Mouse (Mus musculus) MEL (cell line): ENCODE results near the gene Gm13277. TPM values are rescaled to one million over a fixed set of nuclear protein-coding genes. Genes with fewer than 3 reads are reported as not detected.
"Not testable (repeated sequence)": the region's sequence is repeated elsewhere in the genome, so short reads cannot be mapped to it uniquely, and the experiment has no call there.

Experiments
- DNase-seq: peaks from one replicate; pipeline ENCODE4 v3.0.0; 2011; ENCODE audit warnings: low read depth, low spot score
- H3K27ac ChIP-seq: 2 replicates; pipeline ENCODE4 v1.5.1; 2012; ENCODE audit warnings: low read depth, mild to moderate bottlenecking, control low read depth, low read length, moderate library complexity; ENCODE audit not compliant: control insufficient read depth
- H3K27me3 ChIP-seq, 2 experiments: fragments of 150-350 bp in 1 of 2; sonication (generic) in 1 of 2; 2 replicates each; pipeline ENCODE4 v1.6.1; 2012; ENCODE audit warnings: low read length in 2 of 2, mild to moderate bottlenecking in 2 of 2, improper control_type of control experiment in 1 of 2, moderate library complexity in 1 of 2; ENCODE audit not compliant: insufficient read depth in 2 of 2, control insufficient read depth in 1 of 2
- H3K36me3 ChIP-seq, 2 experiments: 2 replicates each; pipeline ENCODE4 v1.6.1; 2012 to 2014; ENCODE audit warnings: low read length in 2 of 2, improper control_type of control experiment in 1 of 2, inconsistent platforms in 1 of 2, mild to moderate bottlenecking in 1 of 2; ENCODE audit not compliant: insufficient read depth in 2 of 2, control insufficient read depth in 1 of 2
- H3K4me1 ChIP-seq, 2 experiments: fragments of 150-350 bp in 1 of 2; sonication (generic) in 1 of 2; 2 replicates each; pipeline ENCODE4 v1.6.1; 2012; ENCODE audit warnings: low read length in 2 of 2, improper control_type of control experiment in 1 of 2, mild to moderate bottlenecking in 1 of 2; ENCODE audit not compliant: insufficient read depth in 2 of 2, control insufficient read depth in 1 of 2
- H3K4me3 ChIP-seq, 2 experiments: fragments of 150-350 bp in 1 of 2; sonication (generic) in 1 of 2; 2 replicates each; pipeline ENCODE4 v1.5.1; 2012; ENCODE audit warnings: low read depth in 2 of 2, low read length in 2 of 2, mild to moderate bottlenecking in 2 of 2, moderate library complexity in 2 of 2, control low read depth in 1 of 2, improper control_type of control experiment in 1 of 2; ENCODE audit not compliant: control insufficient read depth in 1 of 2, insufficient read depth in 1 of 2
- H3K79me2 ChIP-seq: 2 replicates; pipeline ENCODE4 v1.6.1; 2012; ENCODE audit warnings: mild to moderate bottlenecking, low read length, moderate library complexity; ENCODE audit not compliant: control insufficient read depth, poor library complexity, insufficient read depth
- H3K9ac ChIP-seq: 2 replicates; pipeline ENCODE4 v1.6.1; 2012; ENCODE audit warnings: low read depth, mild to moderate bottlenecking, control low read depth, low read length, moderate library complexity; ENCODE audit not compliant: control insufficient read depth, poor library complexity, severe bottlenecking
- H3K9me3 ChIP-seq: fragments of 150-350 bp; sonication (generic); replicated peaks from 2 replicates; pipeline ENCODE4 v1.6.1; 2012; ENCODE audit warnings: mild to moderate bottlenecking, low read length, improper control_type of control experiment, moderate library complexity; ENCODE audit not compliant: insufficient read depth
- CHD1 ChIP-seq: IDR thresholded peaks from 2 replicates; pipeline ENCODE4 v1.6.1; 2012; ENCODE audit warnings: low read depth, mild to moderate bottlenecking, inconsistent platforms, low read length, improper control_type of control experiment
- CTCF ChIP-seq, 3 experiments: IDR thresholded peaks in 2 of 3; conservative IDR thresholded peaks in 1 of 3; 2 replicates each; pipeline ENCODE4 v1.5.1; 2011 to 2012; ENCODE audit warnings: low read length in 3 of 3, low read depth in 2 of 3, mild to moderate bottlenecking in 2 of 3, improper control_type of control experiment in 1 of 3, inconsistent platforms in 1 of 3, mixed read lengths in 1 of 3, moderate library complexity in 1 of 3; ENCODE audit not compliant: control insufficient read depth in 1 of 3, insufficient read depth in 1 of 3, poor library complexity in 1 of 3, severe bottlenecking in 1 of 3
- E2F4 ChIP-seq: IDR thresholded peaks from 2 replicates; pipeline ENCODE4 v1.6.1; 2011; ENCODE audit warnings: low read depth, low read length, improper control_type of control experiment, borderline replicate concordance
- ELF1 ChIP-seq: IDR thresholded peaks from 2 replicates; pipeline ENCODE4 v1.6.1; 2014; ENCODE audit warnings: low read depth, mild to moderate bottlenecking, inconsistent platforms, low read length, improper control_type of control experiment, moderate library complexity
- HCFC1 ChIP-seq: IDR thresholded peaks from 2 replicates; pipeline ENCODE4 v1.6.1; 2012; ENCODE audit warnings: low read depth, mild to moderate bottlenecking, inconsistent platforms, low read length, improper control_type of control experiment, moderate library complexity
- JUND ChIP-seq: IDR thresholded peaks from 2 replicates; pipeline ENCODE4 v1.6.1; 2011; ENCODE audit warnings: low read depth, mild to moderate bottlenecking, improper control_type of control experiment, low read length
- MAFK ChIP-seq: IDR thresholded peaks from 2 replicates; pipeline ENCODE4 v1.6.1; 2011; ENCODE audit warnings: low read depth, mild to moderate bottlenecking, low read length, improper control_type of control experiment, borderline replicate concordance
- MAX ChIP-seq: IDR thresholded peaks from 2 replicates; pipeline ENCODE4 v1.6.1; 2011; ENCODE audit warnings: low read length, improper control_type of control experiment
- MAZ ChIP-seq: IDR thresholded peaks from 2 replicates; pipeline ENCODE4 v1.6.1; 2012; ENCODE audit warnings: low read depth, mild to moderate bottlenecking, inconsistent platforms, low read length, improper control_type of control experiment
- MXI1 ChIP-seq: IDR thresholded peaks from 2 replicates; pipeline ENCODE4 v1.6.1; 2011; ENCODE audit warnings: mild to moderate bottlenecking, low read depth, low read length, improper control_type of control experiment
- RAD21 ChIP-seq: IDR thresholded peaks from 2 replicates; pipeline ENCODE4 v1.6.1; 2011; ENCODE audit warnings: mild to moderate bottlenecking, low read depth, low read length, improper control_type of control experiment
- RCOR1 ChIP-seq: IDR thresholded peaks from 2 replicates; pipeline ENCODE4 v1.6.1; 2012; ENCODE audit warnings: low read depth, mild to moderate bottlenecking, inconsistent platforms, low read length, improper control_type of control experiment
- SMC3 ChIP-seq: IDR thresholded peaks from 2 replicates; pipeline ENCODE4 v1.6.1; 2011; ENCODE audit warnings: low read depth, low read length, improper control_type of control experiment
- TAL1 ChIP-seq: IDR thresholded peaks from 2 replicates; pipeline ENCODE4 v1.6.1; 2012; ENCODE audit warnings: mild to moderate bottlenecking, inconsistent platforms, low read length, moderate library complexity, mixed read lengths
- TCF12 ChIP-seq: IDR thresholded peaks from 2 replicates; pipeline ENCODE4 v1.6.1; 2014; ENCODE audit warnings: low read depth, mild to moderate bottlenecking, inconsistent platforms, low read length, improper control_type of control experiment, moderate library complexity
- UBTF ChIP-seq: IDR thresholded peaks from 2 replicates; pipeline ENCODE4 v1.6.1; 2012; ENCODE audit warnings: low read depth, mild to moderate bottlenecking, inconsistent platforms, low read length, improper control_type of control experiment, moderate library complexity, borderline replicate concordance; ENCODE audit not compliant: insufficient read depth
- ZC3H11A ChIP-seq: IDR thresholded peaks from 2 replicates; pipeline ENCODE4 v1.6.1; 2012; ENCODE audit warnings: low read depth, mild to moderate bottlenecking, inconsistent platforms, low read length, improper control_type of control experiment
- ZKSCAN1 ChIP-seq: IDR thresholded peaks from 2 replicates; pipeline ENCODE4 v1.6.1; 2012; ENCODE audit warnings: low read depth, mild to moderate bottlenecking, inconsistent platforms, low read length, improper control_type of control experiment, moderate library complexity
- polyA plus RNA-seq, 2 experiments: library from polyadenylated mRNA; stranded (reverse) in 1 of 2; unstranded in 1 of 2; fragments of >175 nt in 1 of 2; fragments of >200 nt in 1 of 2; gene quantifications; 2 replicates each; pipeline versions ENCODE4 v1.2.1 to v1.2.4; 2012; ENCODE audit warnings: low replicate concordance in 2 of 2, low read depth in 1 of 2; ENCODE audit not compliant: insufficient read length in 2 of 2, insufficient read depth in 1 of 2, missing spikeins in 1 of 2
- total RNA-seq: library from RNA; depleted of rRNA; stranded (reverse); fragments of 300-350 nt; gene quantifications from 2 replicates; pipeline ENCODE4 v1.2.3, GENCODE M21; 2012

The Gm13277 gene
- total and polyA plus RNA-seq, 3 experiments: not detected

DNA sequence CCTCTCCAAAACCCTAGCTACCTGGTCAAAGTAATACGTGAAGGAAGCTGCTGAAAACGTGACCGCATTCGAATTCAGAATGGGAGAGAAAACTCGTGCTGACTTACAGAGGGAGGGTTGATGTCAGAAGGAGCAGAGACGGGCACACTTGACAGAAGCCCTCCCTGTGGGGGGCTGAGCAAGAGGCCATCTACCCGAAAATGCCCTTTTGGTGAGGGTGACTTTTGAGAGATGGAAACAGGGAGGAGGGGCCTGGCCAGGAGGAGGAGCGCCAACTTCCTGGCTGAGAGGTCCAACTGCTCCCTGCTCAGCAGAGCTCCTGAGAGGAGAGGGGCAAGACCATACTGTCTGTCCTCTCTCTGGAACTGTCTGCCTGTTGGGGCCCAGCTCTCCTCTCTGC is 16.8 kb downstream of the Gm13277 start, which contains the start of gene Gm13288:
Gene Gm13288, plus strand, starts transcription at position 301 of the 400 bp plus-strand sequence.
- not testable (repeated sequence) for H3K27me3 ChIP-seq, H3K4me3 ChIP-seq, H3K9me3 ChIP-seq, H3K9ac ChIP-seq, H3K4me1 ChIP-seq, H3K79me2 ChIP-seq, H3K27ac ChIP-seq, H3K36me3 ChIP-seq, DNase-seq

DNA sequence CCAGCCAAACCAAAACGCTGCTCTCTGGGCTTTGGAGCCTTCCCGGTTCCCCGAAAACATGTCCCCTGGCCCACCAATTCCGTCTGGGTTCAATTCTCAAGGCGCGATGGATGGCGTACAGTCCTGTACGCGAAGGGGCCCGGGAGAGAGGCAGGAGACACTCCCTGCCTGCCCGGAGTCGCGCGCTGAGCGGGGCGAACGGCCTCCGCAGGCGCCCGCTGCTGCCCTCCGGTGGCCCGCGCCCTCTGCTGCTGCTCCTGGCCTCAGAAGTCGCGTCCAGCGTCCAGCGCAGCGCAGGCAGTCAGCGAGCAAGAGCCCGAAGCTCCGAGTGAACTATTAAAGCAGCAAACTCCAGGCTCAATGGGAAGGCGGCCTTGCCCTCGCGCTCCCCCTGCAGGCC is 17.3 kb downstream of the Gm13277 start:
- H3K4me3 ChIP-seq, H3K27ac ChIP-seq, H3K27me3 ChIP-seq, H3K9me3 ChIP-seq, H3K36me3 ChIP-seq, DNase-seq, H3K79me2 ChIP-seq, H3K9ac ChIP-seq, H3K4me1 ChIP-seq: not testable (repeated sequence)

DNA sequence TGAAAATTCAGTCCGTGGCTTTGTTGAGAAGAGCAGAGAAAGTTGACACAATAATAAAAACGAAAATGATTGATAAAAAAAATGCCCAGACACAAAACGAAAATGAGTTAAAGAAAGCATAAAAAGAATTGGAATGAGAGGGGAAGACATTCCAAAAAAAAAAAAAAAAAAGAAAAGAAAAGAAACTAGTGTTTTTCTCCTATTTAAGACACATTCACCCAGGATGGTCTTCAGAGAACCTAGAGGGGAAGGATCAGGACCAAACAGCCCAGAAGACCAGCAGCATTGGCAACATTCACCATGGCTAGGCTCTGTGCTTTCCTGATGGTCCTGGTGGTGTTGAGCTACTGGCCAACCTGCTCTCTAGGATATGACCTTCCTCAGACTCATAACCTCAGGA is 27.5 kb downstream of the Gm13277 start, which contains the start of gene Ifna7:
Gene Ifna7, plus strand, starts transcription at position 301 of the 400 bp plus-strand sequence.
- Histone ChIP-seq H3K4me3 (no peak within 1 kb of the TSS), H3K27ac (no peak within 1 kb of the TSS), H3K9ac (no peak within 1 kb of the TSS), H3K27me3 (peaks cover 2 to 24% of the 10 kb centered on the region in 2 experiments; a peak in 3 of 4 replicates), H3K79me2 (no peaks in the 10 kb centered on the region), H3K36me3 (no peaks in the 10 kb centered on the region), H3K9me3 (no peaks in the 10 kb centered on the region), H3K4me1 (no peaks in the 10 kb centered on the region)
- no peak for DNase-seq
- no peak for TF ChIP-seq MXI1
- no peak for TF ChIP-seq MAFK
- no peak for TF ChIP-seq CTCF (IDR thresholded peaks at IDR 0.05 in 2 of 3, conservative IDR thresholded peaks at IDR 0.05 in 1 of 3; ENCODE audit: control insufficient read depth in 1 of 3, insufficient read depth in 1 of 3, low read depth in 2 of 3, low read length in 3 of 3, poor library complexity in 1 of 3, severe bottlenecking in 1 of 3)
- TF ChIP-seq MAZ: no peak
- TF ChIP-seq TAL1: no peak
- no peak for TF ChIP-seq RAD21
- TF ChIP-seq ZC3H11A: no peak
- TF ChIP-seq ZKSCAN1: no peak
- no peak for TF ChIP-seq ELF1
- no peak for TF ChIP-seq HCFC1
- TF ChIP-seq CHD1: no peak
- TF ChIP-seq JUND: no peak
- no peak for TF ChIP-seq UBTF
- no peak for TF ChIP-seq SMC3
- TF ChIP-seq E2F4: no peak
- TF ChIP-seq RCOR1: no peak
- TF ChIP-seq TCF12: no peak
- no peak for TF ChIP-seq MAX
